In genomic region chr1:82747714-82748452, GRCm38 (mm10) we compare ENCODE assay signal across 31 mouse cellular contexts. TPM values are rescaled to one million over a fixed set of nuclear protein-coding genes. Genes with fewer than 3 reads are reported as not detected.
DNase-seq lines count a peak whose midpoint lies in the region; ATAC-seq and TF ChIP-seq lines count a peak whose summit lies in the region.
"Had no signal": no experiment of that assay in that cellular context is flagged by ENCODE, and none has a peak within 500 bp of the region (broad histone marks: within the 10 kb centered on the region; RNA-seq: fewer than 3 reads in every experiment).

No protein-coding gene starts in this region.

- DNase-seq in liver, embryonic 11.5 days (ENCODE audit: low spot score): no peak
- no peak for DNase-seq in liver
- DNase-seq in c-Kit-positive CD71-positive TER-119-negative erythroid progenitor cells, embryonic 14.5 days (ENCODE audit: low read depth): peak; percentile 48
- peak in 1 of 3 experiments; percentile 36 for DNase-seq in liver, embryonic 14.5 days (ENCODE audit: low read depth in 3 of 3, low spot score in 3 of 3)
- no peak for DNase-seq in left cerebral cortex, adult 2 months (ENCODE audit: extremely low spot score in 1 of 2, low spot score in 2 of 2)
- DNase-seq in right cerebral cortex, postnatal 10 days (ENCODE audit: low spot score in 2 of 2): no peak
- DNase-seq: adrenal gland, adult 2 months; adrenal gland, postnatal 14 days; cerebellum, adult 18-20 months; cerebellum, adult 9-10 months; cerebellum, postnatal 14 days; gastrocnemius, postnatal 10 days; gastrocnemius, postnatal 36 days; heart, adult 2 months had no signal

- WGBS in liver, embryonic 11.5 days: 62% methylated on average over 2 of the region's 2 CpGs
- WGBS in liver, embryonic 14.5 days (ENCODE audit: insufficient replicate concordance): 41% methylated on average over 2 of the region's 2 CpGs
- 97% methylated on average over 2 of the region's 2 CpGs for WGBS in intestine, embryonic 16.5 days

- TF ChIP-seq CTCF in liver, embryonic 14.5 days (IDR thresholded peaks at IDR 0.05; ENCODE audit: low read depth): no peak
- TF ChIP-seq CTCF in left cerebral cortex, adult 2 months (IDR thresholded peaks at IDR 0.05): no peak

- H3K9me3 ChIP-seq in liver, embryonic 11.5 days (ENCODE audit: control insufficient read depth, low read length): no peaks in the 10 kb centered on the region
- no peaks in the 10 kb centered on the region for H3K9me3 ChIP-seq in liver, embryonic 14.5 days (ENCODE audit: control insufficient read depth, low read length)
- no peaks in the 10 kb centered on the region for H3K9me3 ChIP-seq in intestine, embryonic 16.5 days (ENCODE audit: control insufficient read depth, low read length)
- H3K9me3 ChIP-seq: forebrain, embryonic 10.5 days; forebrain, embryonic 13.5 days; heart, embryonic 10.5 days; hindbrain, embryonic 15.5 days had no signal

- TF ChIP-seq EP300 in liver, embryonic 14.5 days (IDR thresholded peaks at IDR 0.05; ENCODE audit: low read depth): 0 out of 2 replicates have a peak, but pooled peaks have one; percentile 33

- 0 out of 2 replicates have a peak, but pooled peaks cover 2% of the 10 kb centered on the region for H3K4me1 ChIP-seq in liver, embryonic 11.5 days (replicated peaks; ENCODE audit: control insufficient read depth, insufficient read depth, low read length)
- peaks cover 0 to 6% of the 10 kb centered on the region in 2 experiments; a peak in 3 of 4 replicates for H3K4me1 ChIP-seq in liver, embryonic 14.5 days (replicated peaks; ENCODE audit: control insufficient read depth in 2 of 2, insufficient read depth in 2 of 2, low read length in 1 of 2)
- H3K4me1 ChIP-seq in intestine, embryonic 16.5 days (ENCODE audit: control insufficient read depth, insufficient read depth, low read length): no peaks in the 10 kb centered on the region
- H3K4me1 ChIP-seq: forebrain, embryonic 10.5 days; forebrain, embryonic 13.5 days; heart, embryonic 10.5 days; hindbrain, embryonic 15.5 days had no signal

- H3K36me3 ChIP-seq in liver, embryonic 11.5 days (ENCODE audit: control insufficient read depth, insufficient read depth, low read length): peaks cover 8% of the 10 kb centered on the region; the same call in 1 of the 2 replicates
- peaks cover 6% of the 10 kb centered on the region for H3K36me3 ChIP-seq in liver, embryonic 14.5 days (replicated peaks; ENCODE audit: control insufficient read depth, insufficient read depth, low read depth)
- no peaks in the 10 kb centered on the region; the same call in 1 of the 2 replicates for H3K36me3 ChIP-seq in intestine, embryonic 16.5 days (ENCODE audit: control insufficient read depth, insufficient read depth, low read length)

- no peaks in the 10 kb centered on the region for H3K27me3 ChIP-seq in liver, embryonic 11.5 days (replicated peaks; ENCODE audit: control insufficient read depth, insufficient read depth, low read length)
- no peaks in the 10 kb centered on the region for H3K27me3 ChIP-seq in liver, embryonic 14.5 days (ENCODE audit: control insufficient read depth, insufficient read depth, low read length)
- H3K27me3 ChIP-seq in intestine, embryonic 16.5 days (replicated peaks; ENCODE audit: control insufficient read depth, insufficient read depth, low read length): no peaks in the 10 kb centered on the region
- H3K27me3 ChIP-seq: forebrain, embryonic 13.5 days; hindbrain, embryonic 15.5 days had no signal

- peak; percentile 78 for ATAC-seq in liver, embryonic 11.5 days (replicated peaks; ENCODE audit: low FRiP score)
- ATAC-seq in liver, embryonic 14.5 days (ENCODE audit: insufficient read depth): peak; percentile 66; the same call in 1 of the 2 replicates
- ATAC-seq in megakaryocyte progenitor cell, adult 5-6 weeks (replicated peaks; ENCODE audit: poor library complexity): peak; percentile 37; the same call in 1 of the 2 replicates
- no peak for ATAC-seq in intestine, embryonic 16.5 days
- ATAC-seq: forebrain, embryonic 13.5 days; forebrain, embryonic 16.5 days had no signal

- H3K4me2 ChIP-seq in liver, embryonic 11.5 days: no peak overlapping the region
- H3K4me2 ChIP-seq in liver, embryonic 14.5 days (ENCODE audit: low read depth): no peak overlapping the region
- H3K4me2 ChIP-seq in intestine, embryonic 16.5 days (ENCODE audit: low read depth, low read length): no peak overlapping the region
- H3K4me2 ChIP-seq: forebrain, embryonic 13.5 days; hindbrain, embryonic 15.5 days had no signal

- no peak overlapping the region for H3K4me3 ChIP-seq in liver, embryonic 11.5 days (ENCODE audit: low read depth, low read length)
- H3K4me3 ChIP-seq in liver, embryonic 14.5 days (ENCODE audit: insufficient read depth in 1 of 2, low read depth in 2 of 2, low read length in 2 of 2): no peak overlapping the region
- no peak overlapping the region for H3K4me3 ChIP-seq in intestine, embryonic 16.5 days (ENCODE audit: low read length)
- H3K4me3 ChIP-seq in left cerebral cortex, adult 2 months: no peak overlapping the region
- H3K4me3 ChIP-seq: forebrain, embryonic 10.5 days; forebrain, embryonic 13.5 days; heart, adult 2 months; heart, embryonic 10.5 days; hindbrain, embryonic 15.5 days had no signal

- no peak overlapping the region for H3K9ac ChIP-seq in liver, embryonic 11.5 days (ENCODE audit: low read depth, low read length)
- no peak overlapping the region for H3K9ac ChIP-seq in liver, embryonic 14.5 days (replicated peaks)
- no peak overlapping the region for H3K9ac ChIP-seq in intestine, embryonic 16.5 days (ENCODE audit: low read depth, low read length)
- H3K9ac ChIP-seq: forebrain, embryonic 13.5 days; hindbrain, embryonic 15.5 days had no signal

- H3K27ac ChIP-seq in liver, embryonic 11.5 days (ENCODE audit: low read depth, low read length): 0 out of 2 replicates have a peak overlapping the region, but pooled peaks have one; percentile 5
- H3K27ac ChIP-seq in liver, embryonic 14.5 days: no peak overlapping the region
- no peak overlapping the region for H3K27ac ChIP-seq in intestine, embryonic 16.5 days (ENCODE audit: low read length)
- H3K27ac ChIP-seq in left cerebral cortex, adult 2 months: no peak overlapping the region
- H3K27ac ChIP-seq: forebrain, embryonic 10.5 days; forebrain, embryonic 13.5 days; heart, adult 2 months; heart, embryonic 10.5 days; hindbrain, embryonic 15.5 days had no signal

- intact Hi-C loops in left cerebral cortex, adult 2 months (cut with DNase I): no loop called here

RNA-seq across cellular contexts. Expression of gene Tm4sf20, which starts 20.4 kb away (rescaled TPM):
- polyA plus RNA-seq in liver, embryonic 11.5 days (2014; fragmentation: Nextera tagmentation; extraction: Ambion mirVana): 0.12 TPM in 1 of 2 replicates, not detected in the other
- not detected in 2 replicates for polyA plus RNA-seq in liver, embryonic 14.5 days (2012; rRNA removed)
- not detected in 2 replicates for polyA plus RNA-seq in liver, embryonic 14.5 days (2014; fragmentation: Nextera tagmentation; extraction: Ambion mirVana)
- not detected in 2 replicates for total RNA-seq in megakaryocyte progenitor cell, adult 5-6 weeks (2015)
- not detected in 2 replicates for total RNA-seq in megakaryocyte progenitor cell, adult 5-6 weeks (2017)
- 201 and 234 TPM in 2 replicates for polyA plus RNA-seq in intestine, embryonic 16.5 days (2015; fragmentation: Nextera tagmentation; extraction: Ambion mirVana)
- not detected for total RNA-seq in left cerebral cortex, adult 2 months (2021)
- total RNA-seq: adrenal gland, adult 2 months; adrenal gland, postnatal 14 days; adrenal gland, postnatal 4 days; ES-E14; gastrocnemius, adult 18-20 months; gastrocnemius, postnatal 10 days; gastrocnemius, postnatal 36 days; granulocyte monocyte progenitor cell, adult 5-6 weeks; heart, adult 2 months; heart, postnatal 25 days had no signal
- polyA plus RNA-seq: adrenal gland, adult 2 months; embryonic facial prominence, embryonic 11.5 days; forebrain, embryonic 10.5 days; forebrain, embryonic 16.5 days; heart, adult 2 months; heart, embryonic 10.5 days; heart, embryonic 14.5 days; heart, postnatal 0 days; hindbrain, embryonic 11.5 days; hindbrain, embryonic 15.5 days had no signal

RNA-seq across cellular contexts. Expression of gene Gm47791, which starts 23.2 kb away (rescaled TPM):
- polyA plus RNA-seq in liver, embryonic 11.5 days (2014; fragmentation: Nextera tagmentation; extraction: Ambion mirVana): not detected in 2 replicates
- polyA plus RNA-seq in liver, embryonic 14.5 days (2012; rRNA removed): not detected in 2 replicates
- polyA plus RNA-seq in liver, embryonic 14.5 days (2014; fragmentation: Nextera tagmentation; extraction: Ambion mirVana): not detected in 2 replicates
- not detected in 2 replicates for total RNA-seq in megakaryocyte progenitor cell, adult 5-6 weeks (2015)
- total RNA-seq in megakaryocyte progenitor cell, adult 5-6 weeks (2017): not detected in 2 replicates
- not detected in 2 replicates for polyA plus RNA-seq in intestine, embryonic 16.5 days (2015; fragmentation: Nextera tagmentation; extraction: Ambion mirVana)
- not detected for total RNA-seq in left cerebral cortex, adult 2 months (2021)
- total RNA-seq: adrenal gland, adult 2 months; adrenal gland, postnatal 14 days; adrenal gland, postnatal 4 days; ES-E14; gastrocnemius, adult 18-20 months; gastrocnemius, postnatal 10 days; gastrocnemius, postnatal 36 days; granulocyte monocyte progenitor cell, adult 5-6 weeks; heart, adult 2 months; heart, postnatal 25 days had no signal
- polyA plus RNA-seq: adrenal gland, adult 2 months; embryonic facial prominence, embryonic 11.5 days; embryonic facial prominence, embryonic 14.5 days; forebrain, embryonic 10.5 days; forebrain, embryonic 13.5 days; forebrain, embryonic 16.5 days; heart, adult 2 months; heart, embryonic 10.5 days; heart, embryonic 14.5 days; heart, postnatal 0 days; hindbrain, embryonic 11.5 days; hindbrain, embryonic 15.5 days had no signal

RNA-seq across cellular contexts. Expression of gene Mff, which starts 23.2 kb away (rescaled TPM):
- 273 and 281 TPM in 2 replicates for polyA plus RNA-seq in liver, embryonic 11.5 days (2014; fragmentation: Nextera tagmentation; extraction: Ambion mirVana)
- 47.9 and 82.1 TPM in 2 replicates for polyA plus RNA-seq in liver, embryonic 14.5 days (2012; rRNA removed)
- 193 and 197 TPM in 2 replicates for polyA plus RNA-seq in liver, embryonic 14.5 days (2014; fragmentation: Nextera tagmentation; extraction: Ambion mirVana)
- 118 and 129 TPM in 2 replicates for total RNA-seq in megakaryocyte progenitor cell, adult 5-6 weeks (2015)
- total RNA-seq in megakaryocyte progenitor cell, adult 5-6 weeks (2017): 65.0 and 106 TPM in 2 replicates
- polyA plus RNA-seq in intestine, embryonic 16.5 days (2015; fragmentation: Nextera tagmentation; extraction: Ambion mirVana): 166 and 173 TPM in 2 replicates
- total RNA-seq in left cerebral cortex, adult 2 months (2021): 100 to 1,000 TPM; 263 to 273 TPM

Comparison
In these comparisons a context has a peak if more than half of its experiments do, and no peak if none do; other contexts are left out.
1. RNA of gene Tm4sf20, which starts 20.4 kb away (polyA plus RNA-seq): 201 to 234 TPM in intestine, embryonic 16.5 days; 0.12 TPM in liver, embryonic 11.5 days and not detected in liver, embryonic 14.5 days; every median in the first group is over 100 times any median in the second.